Mouse (Mus musculus): ENCODE data around the gene 4930415O20Rik. TPM values are rescaled to one million over a fixed set of nuclear protein-coding genes. Genes with fewer than 3 reads are reported as not detected.

The 4930415O20Rik gene
- polyA plus RNA-seq, 1 experiment from 2014 or later = not detected

- H3K9ac ChIP-seq (ENCODE audit: low read depth, low read length) = no peak overlapping the region
- H3K9me3 ChIP-seq (replicated peaks; ENCODE audit: control insufficient read depth, low read length, poor library complexity, severe bottlenecking) = no peaks in the 10 kb centered on the region
- H3K4me2 ChIP-seq (ENCODE audit: low read length) = no peak overlapping the region
- H3K4me3 ChIP-seq (ENCODE audit: low read depth, low read length) = no peak overlapping the region
- no peak for ATAC-seq
- 65% methylated on average over 9 of the region's 9 CpGs for whole genome bisulfite sequencing
- no peak overlapping the region for H3K27ac ChIP-seq (ENCODE audit: low read length)
- no peaks in the 10 kb centered on the region for H3K27me3 ChIP-seq (ENCODE audit: control insufficient read depth, insufficient read depth, low read depth, low read length)
- H3K4me1 ChIP-seq (ENCODE audit: control insufficient read depth, insufficient read depth, low read length) = peaks cover 33% of the 10 kb centered on the region
- peaks cover 8% of the 10 kb centered on the region; the same call in 1 of the 2 replicates for H3K36me3 ChIP-seq (ENCODE audit: control insufficient read depth, insufficient read depth, low read length)
These were observed 35.9 kb downstream of the 4930415O20Rik start for GRCm38 (mm10) chr15:98606739-98607138.

GRCm38 (mm10) chr15:98607557-98607956 lies 36.8 kb downstream of the 4930415O20Rik start:
- no peak for ATAC-seq
- Histone ChIP-seq H3K9ac (ENCODE audit: low read depth, low read length) (peak overlapping the region; percentile 89; the same call in 1 of the 2 replicates), H3K4me3 (ENCODE audit: low read depth, low read length) (peak overlapping the region; percentile 86; the same call in 1 of the 2 replicates), H3K9me3 (replicated peaks; ENCODE audit: control insufficient read depth, low read length, poor library complexity, severe bottlenecking) (no peaks in the 10 kb centered on the region), H3K27ac (ENCODE audit: low read length) (no peak overlapping the region), H3K4me1 (ENCODE audit: control insufficient read depth, insufficient read depth, low read length) (peaks cover 33% of the 10 kb centered on the region), H3K36me3 (ENCODE audit: control insufficient read depth, insufficient read depth, low read length) (peaks cover 8% of the 10 kb centered on the region; the same call in 1 of the 2 replicates), H3K4me2 (ENCODE audit: low read length) (peak overlapping the region; percentile 70), H3K27me3 (ENCODE audit: control insufficient read depth, insufficient read depth, low read depth, low read length) (no peaks in the 10 kb centered on the region)
- WGBS = 21% methylated on average over 4 of the region's 4 CpGs

- Histone ChIP-seq H3K27me3 (ENCODE audit: control insufficient read depth, insufficient read depth, low read depth, low read length) (no peaks in the 10 kb centered on the region), H3K9ac (ENCODE audit: low read depth, low read length) (peak overlapping the region; percentile 89), H3K4me3 (ENCODE audit: low read depth, low read length) (peak overlapping the region; percentile 86), H3K36me3 (ENCODE audit: control insufficient read depth, insufficient read depth, low read length) (peaks cover 7% of the 10 kb centered on the region; the same call in 1 of the 2 replicates), H3K27ac (ENCODE audit: low read length) (no peak overlapping the region), H3K9me3 (replicated peaks; ENCODE audit: control insufficient read depth, low read length, poor library complexity, severe bottlenecking) (no peaks in the 10 kb centered on the region), H3K4me1 (ENCODE audit: control insufficient read depth, insufficient read depth, low read length) (peaks cover 27% of the 10 kb centered on the region), H3K4me2 (ENCODE audit: low read length) (peak overlapping the region; percentile 70)
- WGBS = 8% methylated on average over 8 of the region's 10 CpGs
- no peak for ATAC-seq
These were observed 37.4 kb downstream of the 4930415O20Rik start for GRCm38 (mm10) chr15:98608058-98608783.

GRCm38 (mm10) chr15:98608784-98609250 lies 38.0 kb downstream of the 4930415O20Rik start:
- Histone ChIP-seq H3K4me1 (ENCODE audit: control insufficient read depth, insufficient read depth, low read length) (peaks cover 25% of the 10 kb centered on the region), H3K9me3 (replicated peaks; ENCODE audit: control insufficient read depth, low read length, poor library complexity, severe bottlenecking) (no peaks in the 10 kb centered on the region), H3K9ac (ENCODE audit: low read depth, low read length) (peak overlapping the region; percentile 89), H3K27me3 (ENCODE audit: control insufficient read depth, insufficient read depth, low read depth, low read length) (no peaks in the 10 kb centered on the region), H3K4me2 (ENCODE audit: low read length) (peak overlapping the region; percentile 70), H3K36me3 (ENCODE audit: control insufficient read depth, insufficient read depth, low read length) (0 out of 2 replicates have a peak, but pooled peaks cover 2% of the 10 kb centered on the region), H3K27ac (ENCODE audit: low read length) (peak overlapping the region; percentile 85), H3K4me3 (ENCODE audit: low read depth, low read length) (peak overlapping the region; percentile 86)
- peak; percentile 15; the same call in 1 of the 2 replicates for ATAC-seq
- 0% methylated on average over 14 of the region's 26 CpGs for WGBS

GRCm38 (mm10) chr15:98609331-98610130 lies 38.7 kb downstream of the 4930415O20Rik start, which contains the start of gene Adcy6:
Gene Adcy6 (minus strand): TSS chr15:98610076.
- peak; percentile 75 for ATAC-seq
- no peaks in the 10 kb centered on the region for H3K9me3 ChIP-seq (replicated peaks; ENCODE audit: control insufficient read depth, low read length, poor library complexity, severe bottlenecking)
- peak within 1 kb of the TSS; percentile 70 for H3K4me2 ChIP-seq (ENCODE audit: low read length)
- peak within 1 kb of the TSS; percentile 85 for H3K27ac ChIP-seq (ENCODE audit: low read length)
- H3K4me3 ChIP-seq (ENCODE audit: low read depth, low read length) = peak within 1 kb of the TSS; percentile 86
- H3K9ac ChIP-seq (ENCODE audit: low read depth, low read length) = peak within 1 kb of the TSS; percentile 89
- WGBS = under 1% methylated on average over 47 of the region's 75 CpGs
- no peaks in the 10 kb centered on the region for H3K36me3 ChIP-seq (ENCODE audit: control insufficient read depth, insufficient read depth, low read length)
- H3K4me1 ChIP-seq (ENCODE audit: control insufficient read depth, insufficient read depth, low read length) = peaks cover 26% of the 10 kb centered on the region
- no peaks in the 10 kb centered on the region for H3K27me3 ChIP-seq (ENCODE audit: control insufficient read depth, insufficient read depth, low read depth, low read length)

- H3K36me3 ChIP-seq (ENCODE audit: control insufficient read depth, insufficient read depth, low read length) = no peaks in the 10 kb centered on the region
- no peaks in the 10 kb centered on the region for H3K9me3 ChIP-seq (replicated peaks; ENCODE audit: control insufficient read depth, low read length, poor library complexity, severe bottlenecking)
- H3K4me2 ChIP-seq (ENCODE audit: low read length) = peak overlapping the region; percentile 70
- WGBS = 2% methylated on average over 12 of the region's 12 CpGs
- peak overlapping the region; percentile 89 for H3K9ac ChIP-seq (ENCODE audit: low read depth, low read length)
- peak overlapping the region; percentile 86 for H3K4me3 ChIP-seq (ENCODE audit: low read depth, low read length)
- no peaks in the 10 kb centered on the region for H3K27me3 ChIP-seq (ENCODE audit: control insufficient read depth, insufficient read depth, low read depth, low read length)
- H3K27ac ChIP-seq (ENCODE audit: low read length) = peak overlapping the region; percentile 85
- peaks cover 28% of the 10 kb centered on the region for H3K4me1 ChIP-seq (ENCODE audit: control insufficient read depth, insufficient read depth, low read length)
- ATAC-seq = 0 out of 2 replicates have a peak, but pooled peaks have one; percentile 38
These were observed 39.4 kb downstream of the 4930415O20Rik start for GRCm38 (mm10) chr15:98610131-98610633.

- Histone ChIP-seq H3K36me3 (ENCODE audit: control insufficient read depth, insufficient read depth, low read length) (no peaks in the 10 kb centered on the region), H3K9me3 (replicated peaks; ENCODE audit: control insufficient read depth, low read length, poor library complexity, severe bottlenecking) (no peaks in the 10 kb centered on the region), H3K4me2 (ENCODE audit: low read length) (no peak overlapping the region), H3K4me3 (ENCODE audit: low read depth, low read length) (no peak overlapping the region), H3K27ac (ENCODE audit: low read length) (no peak overlapping the region), H3K4me1 (ENCODE audit: control insufficient read depth, insufficient read depth, low read length) (peaks cover 24% of the 10 kb centered on the region), H3K9ac (ENCODE audit: low read depth, low read length) (no peak overlapping the region), H3K27me3 (ENCODE audit: control insufficient read depth, insufficient read depth, low read depth, low read length) (no peaks in the 10 kb centered on the region)
- ATAC-seq = no peak
- 97% methylated on average over 3 of the region's 3 CpGs for WGBS
These were observed 41.4 kb downstream of the 4930415O20Rik start for GRCm38 (mm10) chr15:98612229-98612628.

- Histone ChIP-seq H3K27ac (ENCODE audit: low read length) (peak overlapping the region; percentile 41; the same call in 1 of the 2 replicates), H3K9me3 (replicated peaks; ENCODE audit: control insufficient read depth, low read length, poor library complexity, severe bottlenecking) (no peaks in the 10 kb centered on the region), H3K36me3 (ENCODE audit: control insufficient read depth, insufficient read depth, low read length) (no peaks in the 10 kb centered on the region), H3K4me1 (ENCODE audit: control insufficient read depth, insufficient read depth, low read length) (peaks cover 10% of the 10 kb centered on the region; the same call in 1 of the 2 replicates), H3K9ac (ENCODE audit: low read depth, low read length) (no peak overlapping the region), H3K27me3 (ENCODE audit: control insufficient read depth, insufficient read depth, low read depth, low read length) (no peaks in the 10 kb centered on the region), H3K4me2 (ENCODE audit: low read length) (no peak overlapping the region), H3K4me3 (ENCODE audit: low read depth, low read length) (no peak overlapping the region)
- 36% methylated on average over 9 of the region's 9 CpGs for WGBS
- no peak for ATAC-seq
These were observed 43.7 kb downstream of the 4930415O20Rik start for GRCm38 (mm10) chr15:98614551-98614950.
